Mouse (Mus musculus) kidney, adult 9 months (tissue): ENCODE measurements at regions not wholly inside any gene's neighbourhood (a gene's known extent, or its start where the extent isn't known, plus 50 kb on each side); places are given as distances from the start of the nearest gene placed in this dataset.
A peak's percentile ranks its signal among the peaks of the same experiment; 100 is the strongest.

Experiments
- DNase-seq: peaks from one replicate; pipeline ENCODE4 v3.0.0; 2022

DNA sequence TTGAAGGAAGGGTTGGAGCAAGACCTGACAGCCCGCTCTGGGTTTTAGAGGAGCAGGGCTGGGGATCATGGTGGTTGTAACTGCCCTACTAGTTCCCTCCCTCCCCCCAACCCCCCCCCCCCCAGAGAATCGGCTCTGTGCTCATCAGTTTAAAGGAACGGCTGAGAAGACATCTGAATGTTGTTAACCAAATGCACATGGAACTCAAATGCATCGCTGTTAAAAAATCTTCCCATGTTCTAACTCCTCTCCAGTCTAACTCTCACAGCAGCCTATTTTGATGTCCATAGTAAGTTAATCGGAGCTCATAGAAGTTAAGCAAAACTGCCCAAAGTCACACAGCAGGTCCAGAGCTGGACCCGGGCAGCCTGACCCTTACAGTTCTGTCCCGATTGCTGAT is 143.1 kb downstream of the Vegfa start:
- DNase-seq: no peak

GRCm38 (mm10) chr17:45886420-45887049 is 145.6 kb downstream of the Vegfa start:
- peak; percentile 77 for DNase-seq

DNA sequence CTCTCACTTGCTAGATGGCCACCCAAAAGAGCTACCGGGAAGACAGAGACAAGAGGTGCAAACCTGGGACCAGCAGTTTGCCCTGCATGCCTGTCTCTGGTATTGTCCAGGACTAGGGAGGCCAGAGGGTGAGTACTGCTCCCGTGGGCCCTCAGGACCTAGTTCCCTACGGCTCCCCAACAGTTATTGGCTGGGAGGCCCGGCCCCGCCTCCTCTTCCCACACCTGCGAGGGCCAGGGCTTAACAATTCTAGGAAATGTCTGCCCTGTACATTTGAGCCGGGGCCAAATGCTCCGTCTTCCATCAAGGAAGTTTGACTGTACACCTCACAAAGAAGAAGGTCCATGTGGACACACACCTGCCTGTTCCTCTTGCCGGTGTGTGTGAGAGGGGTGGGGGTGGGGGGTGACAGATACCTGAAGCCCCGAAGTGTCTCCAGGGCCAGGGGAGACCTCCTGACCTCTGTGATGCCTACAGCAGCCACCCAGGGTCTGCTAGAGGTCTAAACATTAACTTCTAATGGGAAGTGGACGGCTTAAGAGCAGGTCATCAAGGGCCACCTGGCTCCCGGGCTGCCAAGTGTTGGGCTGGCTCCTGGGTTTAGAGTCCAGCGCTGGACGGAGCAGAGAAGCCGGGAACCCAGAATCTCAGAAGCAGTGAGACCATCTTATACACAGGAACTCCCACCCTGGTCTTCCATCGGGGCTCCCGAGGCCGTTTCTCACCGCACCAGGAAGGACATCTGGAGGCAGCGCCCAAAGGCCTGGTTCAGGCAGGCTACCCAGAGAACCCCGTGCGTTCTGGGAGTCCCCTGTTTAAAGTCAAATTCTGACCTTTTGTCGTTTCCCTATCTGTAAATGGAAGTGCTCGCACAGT is 146.5 kb downstream of the Vegfa start:
- peak; percentile 95 for DNase-seq

DNA sequence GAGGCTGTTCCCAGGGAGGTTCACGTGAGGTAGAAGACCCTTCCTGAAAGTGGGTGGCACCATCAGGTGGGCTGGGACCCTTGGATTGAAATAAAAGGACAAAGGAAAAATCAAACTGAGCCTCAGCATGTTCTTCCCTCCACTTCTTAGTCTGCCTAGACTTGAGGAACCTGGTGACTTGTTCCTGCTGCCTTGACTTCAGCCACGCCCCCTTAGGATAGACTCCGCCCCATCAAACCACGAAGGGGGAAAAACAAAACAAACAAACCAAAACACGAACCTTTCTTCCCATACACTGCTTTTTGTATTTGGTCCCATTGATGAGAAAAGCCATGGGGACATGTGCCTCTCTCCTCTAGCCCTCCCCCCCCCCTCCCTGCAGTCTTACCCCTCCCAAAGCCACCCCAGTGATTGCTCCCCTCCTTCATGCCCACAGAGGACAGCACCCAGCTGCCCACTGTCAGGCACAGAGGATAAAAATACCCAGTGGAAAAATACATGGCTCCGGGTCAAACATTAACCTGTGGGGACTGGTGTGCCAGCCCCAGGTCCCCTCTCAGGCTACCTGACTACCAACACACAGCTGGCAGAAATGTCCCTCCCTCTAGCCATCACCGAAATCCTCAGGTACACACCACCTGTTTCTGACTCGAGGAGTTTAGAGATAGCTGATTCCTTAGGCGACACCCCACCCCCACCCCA is 148.0 kb downstream of the Vegfa start:
- peak; percentile 91 for DNase-seq

- DNase-seq: no peak
Measured at GRCm38 (mm10) chr17:45882682-45883081, 149.0 kb upstream of the 1600014C23Rik start.

DNA sequence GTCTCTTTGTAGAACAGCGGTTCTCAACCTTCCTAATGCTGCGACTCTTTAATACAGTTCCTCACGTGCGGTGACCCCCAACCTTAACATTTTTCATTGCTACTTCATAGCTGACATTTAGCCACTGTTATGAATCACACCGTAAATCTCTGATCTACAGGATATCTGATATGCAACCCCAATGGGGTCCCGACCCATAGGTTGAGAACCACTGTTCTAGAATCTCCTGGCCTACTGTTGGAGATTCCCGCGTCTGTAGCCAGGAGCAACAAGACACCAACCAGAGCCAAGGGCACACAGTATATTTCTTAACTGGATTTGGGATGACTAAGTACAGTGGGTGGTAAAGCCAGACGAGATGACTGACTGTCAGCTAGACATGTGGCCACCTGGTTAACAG is 147.6 kb upstream of the 1600014C23Rik start:
- DNase-seq: no peak

DNA sequence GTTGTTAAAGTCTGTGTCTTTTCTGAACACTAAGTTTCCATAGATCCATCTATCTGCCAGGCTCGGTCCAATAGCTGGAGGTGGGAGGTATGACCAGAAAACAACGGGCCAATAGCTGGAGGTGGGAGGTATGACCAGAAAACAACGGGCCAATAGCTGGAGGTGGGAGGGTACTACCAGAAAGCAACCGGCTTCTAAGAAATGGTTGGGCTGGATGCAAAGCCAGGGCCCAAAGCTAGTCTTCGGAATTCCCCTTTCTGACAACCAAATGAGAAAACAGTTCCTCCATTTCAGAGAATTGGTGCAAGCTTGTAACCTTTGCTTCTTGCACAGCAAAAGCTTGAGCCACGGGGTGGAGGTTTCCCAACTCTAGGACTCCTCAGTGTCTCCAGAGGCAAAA is 147.1 kb upstream of the 1600014C23Rik start:
- peak; percentile 2 for DNase-seq

DNA sequence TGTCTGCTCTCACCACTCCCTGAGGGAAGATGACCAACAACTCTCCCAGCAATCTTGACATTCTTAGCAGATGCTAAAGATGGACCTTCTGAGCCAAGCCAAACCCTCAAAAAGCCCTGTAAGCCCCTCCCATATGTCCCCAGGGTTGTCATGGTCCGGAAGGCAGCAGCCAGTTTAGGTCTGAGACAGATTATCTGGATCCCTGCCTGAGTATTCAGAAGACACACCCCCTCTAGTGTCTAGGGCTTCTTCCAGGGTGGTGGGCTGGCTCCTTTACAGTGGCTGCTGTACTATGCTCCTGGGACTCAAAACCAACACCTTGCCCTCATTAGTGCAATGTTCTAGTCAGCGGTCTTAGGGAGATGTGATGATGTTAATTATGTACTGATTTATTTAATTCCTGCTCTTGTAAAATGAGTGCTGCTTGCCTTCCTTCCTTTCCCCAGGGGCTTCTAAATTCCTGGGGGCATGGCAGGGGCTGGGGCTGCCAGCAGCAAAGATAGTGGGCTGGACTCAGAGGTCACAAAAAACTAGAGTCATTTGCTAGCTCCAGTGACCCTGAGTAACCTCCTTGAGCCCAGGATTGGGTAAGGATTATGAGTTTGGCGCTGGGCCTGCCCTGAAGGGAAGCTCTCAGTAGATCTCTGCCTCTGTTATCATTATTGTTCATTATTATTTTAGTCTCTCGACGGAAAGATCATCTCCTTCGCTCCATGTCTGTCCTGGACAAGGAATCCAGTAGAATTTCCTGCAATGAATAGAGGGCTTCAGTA is 146.0 kb upstream of the 1600014C23Rik start:
- peak; percentile 70 for DNase-seq

DNA sequence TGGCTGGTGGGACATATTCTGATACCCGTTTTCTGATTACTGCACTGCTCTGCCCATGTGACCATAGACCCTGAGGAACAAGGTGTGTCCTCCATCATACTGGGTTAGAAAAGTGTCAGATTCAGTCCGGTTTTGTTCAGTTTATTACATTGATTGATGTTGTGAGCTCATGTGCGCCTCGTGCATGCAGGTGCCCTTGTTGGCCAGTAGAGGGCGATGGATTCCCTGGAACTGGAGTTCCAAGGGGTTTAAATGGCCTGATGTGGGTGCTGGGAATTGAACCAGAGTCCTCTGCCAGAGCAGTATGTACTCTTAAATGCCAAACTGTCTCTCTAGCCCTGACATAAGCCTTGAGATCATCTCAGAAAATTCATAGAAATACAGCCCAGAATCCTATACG is 144.8 kb upstream of the 1600014C23Rik start:
- peak; percentile 4 for DNase-seq

GRCm38 (mm10) chr17:45875325-45875724 is 141.7 kb upstream of the 1600014C23Rik start:
- no peak for DNase-seq

GRCm38 (mm10) chr17:45873996-45874395 is 140.4 kb upstream of the 1600014C23Rik start:
- DNase-seq: no peak

GRCm38 (mm10) chr17:45873200-45873955 is 139.7 kb upstream of the 1600014C23Rik start:
- no peak for DNase-seq

- peak; percentile 83 for DNase-seq
Measured at GRCm38 (mm10) chr17:45871666-45872653, 138.3 kb upstream of the 1600014C23Rik start.

- DNase-seq: peak; percentile 65
Measured at GRCm38 (mm10) chr17:45871067-45871466, 137.4 kb upstream of the 1600014C23Rik start.

GRCm38 (mm10) chr17:45869014-45869968 is 135.6 kb upstream of the 1600014C23Rik start:
- peak; percentile 94 for DNase-seq

- peak; percentile 71 for DNase-seq
Measured at GRCm38 (mm10) chr17:45868539-45868938, 134.9 kb upstream of the 1600014C23Rik start.

GRCm38 (mm10) chr17:45867727-45868126 is 134.1 kb upstream of the 1600014C23Rik start:
- no peak for DNase-seq

- DNase-seq: peak; percentile 60
Measured at GRCm38 (mm10) chr17:45866876-45867652, 133.4 kb upstream of the 1600014C23Rik start.

DNA sequence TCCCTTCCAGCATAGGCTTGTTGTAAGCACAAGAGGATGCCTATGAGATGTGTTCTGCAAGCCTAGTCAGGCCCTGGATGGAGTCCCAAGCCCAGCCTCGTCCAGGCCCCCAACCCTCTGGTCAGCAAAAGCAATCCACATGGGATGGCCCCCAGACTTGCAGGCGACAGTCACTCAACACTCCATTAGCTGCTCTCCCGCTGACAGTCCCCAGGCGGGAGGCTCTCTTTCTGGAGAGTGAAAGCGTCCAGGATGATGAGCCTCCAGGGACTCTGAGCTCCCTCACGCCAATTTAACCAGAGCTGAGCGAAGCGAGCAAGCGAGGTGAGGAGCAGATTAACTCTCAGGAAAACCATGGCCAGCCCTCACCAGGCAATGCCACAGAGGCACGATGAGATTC is 132.7 kb upstream of the 1600014C23Rik start:
- no peak for DNase-seq
